Mouse (Mus musculus) olfactory bulb, adult 2 months (tissue): Measurements from ENCODE around the gene Usp34.

Experiments
- CTCF ChIP-seq: fragments of 200-500 bp; IDR thresholded peaks from 2 replicates; pipeline ENCODE4 v1.5.1; 2012; ENCODE audit warnings: low read depth, mild to moderate bottlenecking, low read length, moderate library complexity; ENCODE audit not compliant: insufficient read depth
- POLR2A ChIP-seq: fragments of 200-500 bp; IDR thresholded peaks from 2 replicates; pipeline ENCODE4 v1.6.1; 2012; ENCODE audit warnings: mild to moderate bottlenecking, low read depth, low read length, moderate library complexity; ENCODE audit not compliant: insufficient read depth

DNA sequence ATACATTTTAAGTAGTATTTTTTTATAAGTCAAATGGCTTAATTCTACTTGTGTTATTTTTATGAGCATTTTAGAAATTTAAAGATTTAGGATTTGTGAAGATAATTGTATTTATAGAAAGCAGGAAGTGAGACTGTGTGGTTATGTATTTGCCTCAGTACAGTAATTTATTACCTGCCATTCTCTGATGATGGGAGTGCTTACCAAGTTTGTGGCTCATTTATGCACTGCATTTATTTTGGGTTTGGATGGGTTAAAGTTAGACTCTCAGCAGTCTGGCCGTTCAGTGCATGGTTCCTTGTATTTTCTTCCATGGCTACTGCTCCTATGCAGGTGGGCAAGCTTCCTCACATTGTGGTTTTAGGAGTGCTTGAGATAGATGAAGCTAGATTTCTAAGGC, 28.5 kb downstream of the Usp34 start:
- TF ChIP-seq CTCF (no peak), POLR2A (no peak)
